Mouse (Mus musculus) MEL (cell line): ENCODE results near the gene Wbp2. TPM values are rescaled to one million over a fixed set of nuclear protein-coding genes. Genes with fewer than 3 reads are reported as not detected.

Experiments
- DNase-seq: peaks from one replicate; pipeline ENCODE4 v3.0.0; 2011; ENCODE audit warnings: low read depth, low spot score
- H3K27ac ChIP-seq: 2 replicates; pipeline ENCODE4 v1.5.1; 2012; ENCODE audit warnings: low read depth, mild to moderate bottlenecking, control low read depth, low read length, moderate library complexity; ENCODE audit not compliant: control insufficient read depth
- H3K27me3 ChIP-seq, 2 experiments: fragments of 150-350 bp in 1 of 2; sonication (generic) in 1 of 2; 2 replicates each; pipeline ENCODE4 v1.6.1; 2012; ENCODE audit warnings: low read length in 2 of 2, mild to moderate bottlenecking in 2 of 2, improper control_type of control experiment in 1 of 2, moderate library complexity in 1 of 2; ENCODE audit not compliant: insufficient read depth in 2 of 2, control insufficient read depth in 1 of 2
- H3K36me3 ChIP-seq, 2 experiments: 2 replicates each; pipeline ENCODE4 v1.6.1; 2012 to 2014; ENCODE audit warnings: low read length in 2 of 2, improper control_type of control experiment in 1 of 2, inconsistent platforms in 1 of 2, mild to moderate bottlenecking in 1 of 2; ENCODE audit not compliant: insufficient read depth in 2 of 2, control insufficient read depth in 1 of 2
- H3K4me1 ChIP-seq, 2 experiments: fragments of 150-350 bp in 1 of 2; sonication (generic) in 1 of 2; 2 replicates each; pipeline ENCODE4 v1.6.1; 2012; ENCODE audit warnings: low read length in 2 of 2, improper control_type of control experiment in 1 of 2, mild to moderate bottlenecking in 1 of 2; ENCODE audit not compliant: insufficient read depth in 2 of 2, control insufficient read depth in 1 of 2
- H3K4me3 ChIP-seq, 2 experiments: fragments of 150-350 bp in 1 of 2; sonication (generic) in 1 of 2; 2 replicates each; pipeline ENCODE4 v1.5.1; 2012; ENCODE audit warnings: low read depth in 2 of 2, low read length in 2 of 2, mild to moderate bottlenecking in 2 of 2, moderate library complexity in 2 of 2, control low read depth in 1 of 2, improper control_type of control experiment in 1 of 2; ENCODE audit not compliant: control insufficient read depth in 1 of 2, insufficient read depth in 1 of 2
- H3K79me2 ChIP-seq: 2 replicates; pipeline ENCODE4 v1.6.1; 2012; ENCODE audit warnings: mild to moderate bottlenecking, low read length, moderate library complexity; ENCODE audit not compliant: control insufficient read depth, poor library complexity, insufficient read depth
- H3K9ac ChIP-seq: 2 replicates; pipeline ENCODE4 v1.6.1; 2012; ENCODE audit warnings: low read depth, mild to moderate bottlenecking, control low read depth, low read length, moderate library complexity; ENCODE audit not compliant: control insufficient read depth, poor library complexity, severe bottlenecking
- H3K9me3 ChIP-seq: fragments of 150-350 bp; sonication (generic); replicated peaks from 2 replicates; pipeline ENCODE4 v1.6.1; 2012; ENCODE audit warnings: mild to moderate bottlenecking, low read length, improper control_type of control experiment, moderate library complexity; ENCODE audit not compliant: insufficient read depth
- CHD1 ChIP-seq: IDR thresholded peaks from 2 replicates; pipeline ENCODE4 v1.6.1; 2012; ENCODE audit warnings: low read depth, mild to moderate bottlenecking, inconsistent platforms, low read length, improper control_type of control experiment
- CHD2 ChIP-seq: IDR thresholded peaks from 2 replicates; pipeline ENCODE4 v1.6.1; 2011; ENCODE audit warnings: low read length, improper control_type of control experiment
- E2F4 ChIP-seq: IDR thresholded peaks from 2 replicates; pipeline ENCODE4 v1.6.1; 2011; ENCODE audit warnings: low read depth, low read length, improper control_type of control experiment, borderline replicate concordance
- ELF1 ChIP-seq: IDR thresholded peaks from 2 replicates; pipeline ENCODE4 v1.6.1; 2014; ENCODE audit warnings: low read depth, mild to moderate bottlenecking, inconsistent platforms, low read length, improper control_type of control experiment, moderate library complexity
- EP300 ChIP-seq, 2 experiments: IDR thresholded peaks; 2 replicates each; pipeline ENCODE4 v1.6.1; 2011; ENCODE audit warnings: improper control_type of control experiment in 2 of 2, low read length in 2 of 2, low read depth in 1 of 2, mild to moderate bottlenecking in 1 of 2
- GABPA ChIP-seq: IDR thresholded peaks from 2 replicates; pipeline ENCODE4 v1.6.1; 2012; ENCODE audit warnings: low read depth, mild to moderate bottlenecking, inconsistent platforms, low read length, improper control_type of control experiment, moderate library complexity
- HCFC1 ChIP-seq: IDR thresholded peaks from 2 replicates; pipeline ENCODE4 v1.6.1; 2012; ENCODE audit warnings: low read depth, mild to moderate bottlenecking, inconsistent platforms, low read length, improper control_type of control experiment, moderate library complexity
- JUND ChIP-seq: IDR thresholded peaks from 2 replicates; pipeline ENCODE4 v1.6.1; 2011; ENCODE audit warnings: low read depth, mild to moderate bottlenecking, improper control_type of control experiment, low read length
- KAT2A ChIP-seq: conservative IDR thresholded peaks from 2 replicates; pipeline ENCODE4 v1.6.1; 2012; ENCODE audit warnings: low read depth, low read length, improper control_type of control experiment, inconsistent platforms
- MAFK ChIP-seq: IDR thresholded peaks from 2 replicates; pipeline ENCODE4 v1.6.1; 2011; ENCODE audit warnings: low read depth, mild to moderate bottlenecking, low read length, improper control_type of control experiment, borderline replicate concordance
- MEF2A ChIP-seq: IDR thresholded peaks from 2 replicates; pipeline ENCODE4 v1.6.1; 2014; ENCODE audit warnings: low read depth, mild to moderate bottlenecking, inconsistent platforms, low read length, improper control_type of control experiment; ENCODE audit not compliant: poor library complexity, insufficient replicate concordance, severe bottlenecking; ENCODE audit errors: extremely low read depth
- MXI1 ChIP-seq: IDR thresholded peaks from 2 replicates; pipeline ENCODE4 v1.6.1; 2011; ENCODE audit warnings: mild to moderate bottlenecking, low read depth, low read length, improper control_type of control experiment
- MYB ChIP-seq: IDR thresholded peaks from 2 replicates; pipeline ENCODE4 v1.6.1; 2011; ENCODE audit warnings: mild to moderate bottlenecking, low read depth, low read length, improper control_type of control experiment
- MYC ChIP-seq: IDR thresholded peaks from 2 replicates; pipeline ENCODE4 v1.6.1; 2011; ENCODE audit warnings: low read depth, mild to moderate bottlenecking, low read length, improper control_type of control experiment, moderate library complexity
- NELFE ChIP-seq: IDR thresholded peaks from 2 replicates; pipeline ENCODE4 v1.6.1; 2011; ENCODE audit warnings: low read depth, low read length, improper control_type of control experiment
- NRF1 ChIP-seq: IDR thresholded peaks from 2 replicates; pipeline ENCODE4 v1.6.1; 2014; ENCODE audit warnings: low read depth, mild to moderate bottlenecking, inconsistent platforms, low read length, improper control_type of control experiment, moderate library complexity; ENCODE audit not compliant: poor library complexity, insufficient read depth, severe bottlenecking
- POLR2A ChIP-seq, 2 experiments: IDR thresholded peaks; 2 replicates each; pipeline ENCODE4 v1.6.1; 2011 to 2012; ENCODE audit warnings: low read length in 2 of 2, mild to moderate bottlenecking in 2 of 2, control low read depth in 1 of 2, improper control_type of control experiment in 1 of 2, low read depth in 1 of 2, moderate library complexity in 1 of 2; ENCODE audit not compliant: control insufficient read depth in 1 of 2, insufficient read depth in 1 of 2, poor library complexity in 1 of 2
- POLR2AphosphoS2 ChIP-seq: IDR thresholded peaks from 2 replicates; pipeline ENCODE4 v1.6.1; 2011; ENCODE audit warnings: low read length, improper control_type of control experiment
- POLR2AphosphoS5 ChIP-seq: IDR thresholded peaks from 2 replicates; pipeline ENCODE4 v1.6.1; 2012; ENCODE audit warnings: low read depth, borderline replicate concordance, mild to moderate bottlenecking, inconsistent platforms, low read length, moderate library complexity, mixed read lengths
- RAD21 ChIP-seq: IDR thresholded peaks from 2 replicates; pipeline ENCODE4 v1.6.1; 2011; ENCODE audit warnings: mild to moderate bottlenecking, low read depth, low read length, improper control_type of control experiment
- RCOR1 ChIP-seq: IDR thresholded peaks from 2 replicates; pipeline ENCODE4 v1.6.1; 2012; ENCODE audit warnings: low read depth, mild to moderate bottlenecking, inconsistent platforms, low read length, improper control_type of control experiment
- SIN3A ChIP-seq: IDR thresholded peaks from 2 replicates; pipeline ENCODE4 v1.6.1; 2012; ENCODE audit warnings: low read length, improper control_type of control experiment, inconsistent platforms
- SMC3 ChIP-seq: IDR thresholded peaks from 2 replicates; pipeline ENCODE4 v1.6.1; 2011; ENCODE audit warnings: low read depth, low read length, improper control_type of control experiment
- TAL1 ChIP-seq: IDR thresholded peaks from 2 replicates; pipeline ENCODE4 v1.6.1; 2012; ENCODE audit warnings: mild to moderate bottlenecking, inconsistent platforms, low read length, moderate library complexity, mixed read lengths
- TBP ChIP-seq: IDR thresholded peaks from 2 replicates; pipeline ENCODE4 v1.8.0; 2011; ENCODE audit warnings: low read depth, low read length, improper control_type of control experiment
- TCF12 ChIP-seq: IDR thresholded peaks from 2 replicates; pipeline ENCODE4 v1.6.1; 2014; ENCODE audit warnings: low read depth, mild to moderate bottlenecking, inconsistent platforms, low read length, improper control_type of control experiment, moderate library complexity
- UBTF ChIP-seq: IDR thresholded peaks from 2 replicates; pipeline ENCODE4 v1.6.1; 2012; ENCODE audit warnings: low read depth, mild to moderate bottlenecking, inconsistent platforms, low read length, improper control_type of control experiment, moderate library complexity, borderline replicate concordance; ENCODE audit not compliant: insufficient read depth
- USF1 ChIP-seq: IDR thresholded peaks from 2 replicates; pipeline ENCODE4 v1.6.1; 2014; ENCODE audit warnings: low read depth, mild to moderate bottlenecking, inconsistent platforms, low read length, improper control_type of control experiment, moderate library complexity
- USF2 ChIP-seq, 2 experiments: IDR thresholded peaks; 2 replicates each; pipeline ENCODE4 v1.6.1; 2011 to 2012; ENCODE audit warnings: improper control_type of control experiment in 2 of 2, low read length in 2 of 2, borderline replicate concordance in 1 of 2, inconsistent platforms in 1 of 2, low read depth in 1 of 2, mild to moderate bottlenecking in 1 of 2; ENCODE audit not compliant: insufficient read depth in 1 of 2
- ZC3H11A ChIP-seq: IDR thresholded peaks from 2 replicates; pipeline ENCODE4 v1.6.1; 2012; ENCODE audit warnings: low read depth, mild to moderate bottlenecking, inconsistent platforms, low read length, improper control_type of control experiment
- ZKSCAN1 ChIP-seq: IDR thresholded peaks from 2 replicates; pipeline ENCODE4 v1.6.1; 2012; ENCODE audit warnings: low read depth, mild to moderate bottlenecking, inconsistent platforms, low read length, improper control_type of control experiment, moderate library complexity
- ZMIZ1 ChIP-seq: IDR thresholded peaks from 2 replicates; pipeline ENCODE4 v1.6.1; 2012; ENCODE audit warnings: low read depth, mild to moderate bottlenecking, inconsistent platforms, low read length, improper control_type of control experiment, moderate library complexity
- polyA plus RNA-seq, 2 experiments: library from polyadenylated mRNA; stranded (reverse) in 1 of 2; unstranded in 1 of 2; fragments of >175 nt in 1 of 2; fragments of >200 nt in 1 of 2; gene quantifications; 2 replicates each; pipeline versions ENCODE4 v1.2.1 to v1.2.4; 2012; ENCODE audit warnings: low replicate concordance in 2 of 2, low read depth in 1 of 2; ENCODE audit not compliant: insufficient read length in 2 of 2, insufficient read depth in 1 of 2, missing spikeins in 1 of 2
- total RNA-seq: library from RNA; depleted of rRNA; stranded (reverse); fragments of 300-350 nt; gene quantifications from 2 replicates; pipeline ENCODE4 v1.2.3, GENCODE M21; 2012

Gene Wbp2
- total and polyA plus RNA-seq, 3 experiments: 16.5 to 75.8 TPM; not detected in 1

GRCm38 (mm10) chr11:116075539-116076265, 11.1 kb downstream of the Wbp2 start (continued):
- TF ChIP-seq MAFK (no peak), TBP (peak; percentile 90), KAT2A (no peak; the same call in 1 of the 2 replicates), HCFC1 (peak; percentile 47)

- Histone ChIP-seq H3K9ac (peak overlapping the region; percentile 54), H3K79me2 (peaks cover 21% of the 10 kb centered on the region), H3K4me1 (peaks cover 11 to 21% of the 10 kb centered on the region in 2 experiments), H3K27me3 (no peaks in the 10 kb centered on the region), H3K4me3 (no peak overlapping the region), H3K27ac (peak overlapping the region; percentile 87), H3K36me3 (peaks cover 0 to 24% of the 10 kb centered on the region in 2 experiments; a peak in 2 of 4 replicates), H3K9me3 (no peaks in the 10 kb centered on the region)
- peak; percentile 84 for DNase-seq
- no peak for TF ChIP-seq JUND
- 0 out of 2 replicates have a peak, but pooled peaks have one; percentile 23 for TF ChIP-seq SIN3A
- no peak for TF ChIP-seq MXI1
- TF ChIP-seq MYC: no peak
- TF ChIP-seq NRF1: no peak
- peak; percentile 74 for TF ChIP-seq POLR2AphosphoS2
- TF ChIP-seq HCFC1: 0 out of 2 replicates have a peak, but pooled peaks have one; percentile 24
- TF ChIP-seq UBTF: no peak
- no peak for TF ChIP-seq MEF2A
- TF ChIP-seq ZC3H11A: no peak
- TF ChIP-seq ZMIZ1: 0 out of 2 replicates have a peak, but pooled peaks have one; percentile 40
- no peak for TF ChIP-seq POLR2AphosphoS5
- TF ChIP-seq USF1: no peak
- no peak for TF ChIP-seq MYB
- no peak for TF ChIP-seq TBP
- TF ChIP-seq TCF12: no peak
- TF ChIP-seq NELFE: peak; percentile 40
- no peak for TF ChIP-seq CHD2
- TF ChIP-seq RAD21: no peak
- no peak for TF ChIP-seq MAFK
- peak; percentile 41 to 64; a peak in 2 of 4 replicates for TF ChIP-seq POLR2A (IDR thresholded peaks at IDR 0.05; ENCODE audit: control insufficient read depth in 1 of 2, insufficient read depth in 1 of 2, low read depth in 1 of 2, low read length in 2 of 2, poor library complexity in 1 of 2)
- TF ChIP-seq E2F4: no peak
- no peak for TF ChIP-seq GABPA
- TF ChIP-seq ELF1: peak; percentile 27; the same call in 1 of the 2 replicates
- no peak for TF ChIP-seq SMC3
- peak in 1 of 2 experiments; percentile 13; a peak in 1 of 4 replicates for TF ChIP-seq EP300 (IDR thresholded peaks at IDR 0.05; ENCODE audit: low read depth in 1 of 2, low read length in 2 of 2)
- no peak for TF ChIP-seq ZKSCAN1
- TF ChIP-seq RCOR1: no peak
- no peak for TF ChIP-seq USF2 (IDR thresholded peaks at IDR 0.05; ENCODE audit: borderline replicate concordance in 1 of 2, insufficient read depth in 1 of 2, low read depth in 1 of 2, low read length in 2 of 2)
- TF ChIP-seq TAL1: no peak; the same call in 1 of the 2 replicates
- 0 out of 2 replicates have a peak, but pooled peaks have one; percentile 28 for TF ChIP-seq CHD1
These were observed 12.3 kb downstream of the Wbp2 start for GRCm38 (mm10) chr11:116074436-116074991.
